ENCODE assay signal across 8 mouse cellular contexts in the genomic region with DNA sequence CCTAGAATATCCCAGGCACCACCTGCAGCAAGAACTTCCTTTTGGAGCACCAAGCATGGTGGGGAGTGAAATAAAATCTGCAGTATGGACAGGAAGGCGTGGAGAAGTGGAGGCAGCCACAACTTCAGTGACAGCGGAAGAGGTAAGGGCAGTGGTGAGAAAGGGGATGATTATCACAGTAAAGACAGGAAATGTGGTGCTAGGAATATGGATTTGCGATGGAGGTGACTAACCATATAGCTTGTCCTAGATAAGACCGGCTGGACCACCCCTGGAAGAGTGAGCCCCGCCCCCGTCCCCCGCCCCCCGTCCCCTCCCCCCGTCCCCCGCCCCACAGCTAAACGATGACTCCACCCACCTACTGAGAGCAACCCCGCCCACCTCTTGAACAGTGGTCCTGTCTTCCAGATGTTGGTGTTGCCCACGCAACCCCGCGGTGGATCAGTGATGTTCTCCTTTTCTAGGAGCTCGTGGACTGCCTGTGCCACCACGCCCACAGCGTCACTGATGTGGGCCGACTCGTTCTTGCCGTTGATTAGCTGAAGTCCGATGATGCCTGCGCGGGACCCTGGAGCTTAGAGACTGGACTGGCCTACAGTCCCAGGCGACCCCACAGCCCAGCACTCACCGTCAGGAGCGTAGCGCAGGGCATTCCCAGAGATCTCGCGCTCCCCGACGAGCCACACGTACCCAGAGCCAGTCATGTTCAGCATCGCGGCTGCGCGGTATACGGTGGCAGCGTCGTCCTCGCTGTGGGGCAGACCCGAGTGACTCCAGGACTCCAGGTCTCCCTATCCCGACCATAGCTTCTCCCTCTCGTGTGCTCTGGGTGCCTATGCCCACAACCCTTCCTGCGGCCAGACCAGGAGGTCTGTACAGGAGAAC. TPM values are rescaled to one million over a fixed set of nuclear protein-coding genes. Genes with fewer than 3 reads are reported as not detected.
DNase-seq lines count a peak whose midpoint lies in the region; ATAC-seq and TF ChIP-seq lines count a peak whose summit lies in the region.

No protein-coding gene starts in this region.

- 2% methylated on average over 39 of the region's 45 CpGs for WGBS in hindbrain, embryonic 13.5 days
- WGBS in lung, embryonic 15.5 days, result 3% methylated on average over 43 of the region's 45 CpGs
- WGBS in olfactory bulb, adult 2 months, result 8% methylated on average over 45 of the region's 45 CpGs

- H3K4me1 ChIP-seq in hindbrain, embryonic 13.5 days (replicated peaks), result peaks cover 17% of the 10 kb centered on the region
- peaks cover 10% of the 10 kb centered on the region for H3K4me1 ChIP-seq in lung, embryonic 15.5 days
- H3K4me1 ChIP-seq in olfactory bulb, adult 2 months (ENCODE audit: control insufficient read depth, insufficient read depth, low read length), result peaks cover 9% of the 10 kb centered on the region

- no peaks in the 10 kb centered on the region for H3K9me3 ChIP-seq in hindbrain, embryonic 13.5 days
- no peaks in the 10 kb centered on the region for H3K9me3 ChIP-seq in lung, embryonic 15.5 days

- no peak for TF ChIP-seq POLR2A in olfactory bulb, adult 2 months (IDR thresholded peaks at IDR 0.05; ENCODE audit: insufficient read depth, low read depth, low read length)

- DNase-seq in cerebellum, adult 11-12 months, result peak; percentile 51
- no peak for DNase-seq in cerebellum, adult 18-20 months
- peak; percentile 60 to 65 for DNase-seq in B cell, adult 2 months
- DNase-seq in embryo, embryonic 11.5 days (ENCODE audit: low read depth, low spot score), result peak; percentile 32
- no peak for DNase-seq in gastrocnemius, adult 18-20 months (ENCODE audit: low spot score)

- peaks cover 77% of the 10 kb centered on the region for H3K27me3 ChIP-seq in hindbrain, embryonic 13.5 days
- peaks cover 57% of the 10 kb centered on the region for H3K27me3 ChIP-seq in lung, embryonic 15.5 days

- peak overlapping the region; percentile 48 for H3K4me3 ChIP-seq in hindbrain, embryonic 13.5 days
- H3K4me3 ChIP-seq in lung, embryonic 15.5 days, result peak overlapping the region; percentile 44
- H3K4me3 ChIP-seq in olfactory bulb, adult 2 months (ENCODE audit: insufficient read depth, low read depth, low read length), result peak overlapping the region; percentile 19

- peak overlapping the region; percentile 70 for H3K9ac ChIP-seq in hindbrain, embryonic 13.5 days
- H3K9ac ChIP-seq in lung, embryonic 15.5 days, result peak overlapping the region; percentile 34; the same call in 1 of the 2 replicates

- peak overlapping the region; percentile 77 for H3K4me2 ChIP-seq in hindbrain, embryonic 13.5 days
- H3K4me2 ChIP-seq in lung, embryonic 15.5 days, result peak overlapping the region; percentile 79

- H3K27ac ChIP-seq in hindbrain, embryonic 13.5 days, result peak overlapping the region; percentile 62
- no peak overlapping the region for H3K27ac ChIP-seq in lung, embryonic 15.5 days
- no peak overlapping the region for H3K27ac ChIP-seq in olfactory bulb, adult 2 months (ENCODE audit: insufficient read depth, low read depth, low read length)

- peaks cover 34% of the 10 kb centered on the region for H3K36me3 ChIP-seq in hindbrain, embryonic 13.5 days
- H3K36me3 ChIP-seq in lung, embryonic 15.5 days, result no peaks in the 10 kb centered on the region

- no peak for TF ChIP-seq CTCF in olfactory bulb, adult 2 months (IDR thresholded peaks at IDR 0.05; ENCODE audit: insufficient read depth, low read depth, low read length)

- ATAC-seq in hindbrain, embryonic 13.5 days (ENCODE audit: low FRiP score), result peak; percentile 80
- peak; percentile 73 for ATAC-seq in lung, embryonic 15.5 days (ENCODE audit: borderline replicate concordance, extremely low read depth, low FRiP score, low TSS enrichment)

RNA-seq across cellular contexts. Expression of a gene that starts 14.1 kb away (rescaled TPM):
- 22.5 and 24.5 TPM in 2 replicates for polyA plus RNA-seq in hindbrain, embryonic 13.5 days (2015; fragmentation: Nextera tagmentation; extraction: Ambion mirVana)
- polyA plus RNA-seq in lung, embryonic 15.5 days (2015; fragmentation: Nextera tagmentation; extraction: Ambion mirVana), result 0.45 and 0.48 TPM in 2 replicates
- 199 and 286 TPM in 2 replicates for polyA plus RNA-seq in olfactory bulb, adult 2 months (2012; ENCODE audit: insufficient read depth, insufficient read length, low replicate concordance, missing spikeins)
- total RNA-seq in gastrocnemius, adult 18-20 months (2021), result not detected

RNA-seq across cellular contexts. Expression of a gene that starts 15.2 kb away (rescaled TPM):
- polyA plus RNA-seq in hindbrain, embryonic 13.5 days (2015; fragmentation: Nextera tagmentation; extraction: Ambion mirVana), result 0.22 TPM in 1 of 2 replicates, not detected in the other
- 3.4 and 4.5 TPM in 2 replicates for polyA plus RNA-seq in lung, embryonic 15.5 days (2015; fragmentation: Nextera tagmentation; extraction: Ambion mirVana)
- polyA plus RNA-seq in olfactory bulb, adult 2 months (2012; ENCODE audit: insufficient read depth, insufficient read length, low replicate concordance, missing spikeins), result not detected in 2 replicates
- not detected for total RNA-seq in gastrocnemius, adult 18-20 months (2021)

RNA-seq across cellular contexts. Expression of a gene that starts 17.0 kb away (rescaled TPM):
- polyA plus RNA-seq in hindbrain, embryonic 13.5 days (2015; fragmentation: Nextera tagmentation; extraction: Ambion mirVana), result not detected in 2 replicates
- polyA plus RNA-seq in lung, embryonic 15.5 days (2015; fragmentation: Nextera tagmentation; extraction: Ambion mirVana), result not detected in 2 replicates
- polyA plus RNA-seq in olfactory bulb, adult 2 months (2012; ENCODE audit: insufficient read depth, insufficient read length, low replicate concordance, missing spikeins), result not detected in 2 replicates
- not detected for total RNA-seq in gastrocnemius, adult 18-20 months (2021)

RNA-seq across cellular contexts. Expression of a gene that starts 27.2 kb away (rescaled TPM):
- polyA plus RNA-seq in hindbrain, embryonic 13.5 days (2015; fragmentation: Nextera tagmentation; extraction: Ambion mirVana), result 50.0 and 59.8 TPM in 2 replicates
- 48.8 and 52.0 TPM in 2 replicates for polyA plus RNA-seq in lung, embryonic 15.5 days (2015; fragmentation: Nextera tagmentation; extraction: Ambion mirVana)
- polyA plus RNA-seq in olfactory bulb, adult 2 months (2012; ENCODE audit: insufficient read depth, insufficient read length, low replicate concordance, missing spikeins), result not detected in 2 replicates
- 10 to 100 TPM; 14.0 to 15.2 TPM for total RNA-seq in gastrocnemius, adult 18-20 months (2021)

RNA-seq across cellular contexts. Expression of a gene that starts 32.6 kb away (rescaled TPM):
- polyA plus RNA-seq in hindbrain, embryonic 13.5 days (2015; fragmentation: Nextera tagmentation; extraction: Ambion mirVana), result 143 TPM in 2 replicates
- polyA plus RNA-seq in lung, embryonic 15.5 days (2015; fragmentation: Nextera tagmentation; extraction: Ambion mirVana), result 132 and 136 TPM in 2 replicates
- not detected in 2 replicates for polyA plus RNA-seq in olfactory bulb, adult 2 months (2012; ENCODE audit: insufficient read depth, insufficient read length, low replicate concordance, missing spikeins)
- 10 to 100 TPM; 27.6 to 30.4 TPM for total RNA-seq in gastrocnemius, adult 18-20 months (2021)

Comparison
In these comparisons a context has a peak if more than half of its experiments do, and no peak if none do; other contexts are left out.
1. DNase-seq: peak in cerebellum, adult 11-12 months (single experiment), B cell, adult 2 months (2 of 2) and embryo, embryonic 11.5 days (single experiment); none in cerebellum, adult 18-20 months (0 of 2) and gastrocnemius, adult 18-20 months (single experiment).
2. RNA of a gene that starts 14.1 kb away (polyA plus RNA-seq): 199 to 286 TPM in olfactory bulb, adult 2 months and 22.5 to 24.5 TPM in hindbrain, embryonic 13.5 days; 0.45 to 0.48 TPM in lung, embryonic 15.5 days; every median in the first group is over 10 times any median in the second.
3. Peak in every context shown above with its lines, with median percentiles within 50 percentile points of each other: H3K4me3 ChIP-seq.